Mouse (Mus musculus) intestine, embryonic 16.5 days (tissue): Measurements from ENCODE around the gene Hist2h2be. TPM values are rescaled to one million over a fixed set of nuclear protein-coding genes. Genes with fewer than 3 reads are reported as not detected.
"Not testable (repeated sequence)": the region's sequence is repeated elsewhere in the genome, so short reads cannot be mapped to it uniquely, and the experiment has no call there.

Source experiments
- ATAC-seq: fragments of 200-750 bp; cut with Nextera tagmentation; 2 replicates; pipeline ENCODE4 v1.8.0; 2017; ENCODE audit warnings: moderate TSS enrichment, moderate library complexity
- H3K27ac ChIP-seq: fragments of 300-500 bp; sonication (generic); 2 replicates; pipeline ENCODE4 v1.5.1; 2014; ENCODE audit warnings: mild to moderate bottlenecking, low read length
- H3K27me3 ChIP-seq: fragments of 300-500 bp; sonication (generic); replicated peaks from 2 replicates; pipeline ENCODE4 v1.6.1; 2014; ENCODE audit warnings: low read length, control low read depth, mixed read lengths; ENCODE audit not compliant: control insufficient read depth, insufficient read depth
- H3K36me3 ChIP-seq: fragments of 300-500 bp; sonication (generic); 2 replicates; pipeline ENCODE4 v1.6.1; 2014; ENCODE audit warnings: low read length, control low read depth; ENCODE audit not compliant: control insufficient read depth, insufficient read depth
- H3K4me1 ChIP-seq: fragments of 300-500 bp; sonication (generic); 2 replicates; pipeline ENCODE4 v1.6.1; 2014; ENCODE audit warnings: low read length, control low read depth, mixed read lengths; ENCODE audit not compliant: control insufficient read depth, insufficient read depth
- H3K4me2 ChIP-seq: fragments of 300-500 bp; sonication (generic); 2 replicates; pipeline ENCODE4 v1.6.1; 2014; ENCODE audit warnings: low read depth, low read length, control low read depth
- H3K4me3 ChIP-seq: fragments of 300-500 bp; sonication (generic); 2 replicates; pipeline ENCODE4 v1.5.1; 2014; ENCODE audit warnings: mild to moderate bottlenecking, low read length
- H3K9ac ChIP-seq: fragments of 300-500 bp; sonication (generic); 2 replicates; pipeline ENCODE4 v1.6.1; 2014; ENCODE audit warnings: low read depth, low read length
- H3K9me3 ChIP-seq: fragments of 300-500 bp; sonication (generic); 2 replicates; pipeline ENCODE4 v1.6.1; 2016; ENCODE audit warnings: low read length, control low read depth; ENCODE audit not compliant: control insufficient read depth
- WGBS: fragments of 180-500 bp; shearing (Covaris S2); extraction: QIAGEN DNeasy Blood & Tissue Kit; methylation state at CpG from one replicate; pipeline ENCODE4 v1.1.7; 2014; 5-methylcytosine and 5-hydroxymethylcytosine counted together
- polyA plus RNA-seq: library from polyadenylated mRNA; unstranded; fragments of >200 nt; fragmentation: Nextera tagmentation; extraction: Ambion mirVana; gene quantifications from 2 replicates; pipeline ENCODE4 v1.2.1, GENCODE M21; 2015

The Hist2h2be gene
- polyA plus RNA-seq, 1 experiment from 2014 or later: 6.7 TPM

GRCm38 (mm10) chr3:96235836-96236235, 14.9 kb downstream of the Hist2h2be start:
- no peak overlapping the region for H3K9ac ChIP-seq
- H3K4me1 ChIP-seq: peaks cover 11% of the 10 kb centered on the region
- H3K27ac ChIP-seq: no peak overlapping the region
- H3K36me3 ChIP-seq: no peaks in the 10 kb centered on the region
- H3K27me3 ChIP-seq: no peaks in the 10 kb centered on the region
- 46% methylated on average over 3 of the region's 3 CpGs for WGBS
- H3K9me3 ChIP-seq: no peaks in the 10 kb centered on the region
- no peak for ATAC-seq
- H3K4me3 ChIP-seq: no peak overlapping the region
- no peak overlapping the region for H3K4me2 ChIP-seq

- H3K9me3 ChIP-seq: no peaks in the 10 kb centered on the region
- H3K36me3 ChIP-seq: no peaks in the 10 kb centered on the region
- H3K4me3 ChIP-seq: peak overlapping the region; percentile 55
- H3K4me2 ChIP-seq: peak overlapping the region; percentile 71
- no peak for ATAC-seq
- no peaks in the 10 kb centered on the region for H3K27me3 ChIP-seq
- H3K27ac ChIP-seq: peak overlapping the region; percentile 72
- H3K9ac ChIP-seq: peak overlapping the region; percentile 65
- 74% methylated on average over 4 of the region's 4 CpGs for WGBS
- peaks cover 12% of the 10 kb centered on the region for H3K4me1 ChIP-seq
These were observed 16.0 kb downstream of the Hist2h2be start for GRCm38 (mm10) chr3:96236834-96237334.

- Histone ChIP-seq H3K27ac (peak overlapping the region; percentile 72), H3K36me3 (no peaks in the 10 kb centered on the region), H3K9me3 (no peaks in the 10 kb centered on the region), H3K4me1 (peaks cover 12% of the 10 kb centered on the region), H3K4me3 (peak overlapping the region; percentile 55), H3K27me3 (no peaks in the 10 kb centered on the region), H3K4me2 (peak overlapping the region; percentile 71), H3K9ac (peak overlapping the region; percentile 65)
- WGBS: 14% methylated on average over 7 of the region's 7 CpGs
- no peak for ATAC-seq
These were observed 16.5 kb downstream of the Hist2h2be start for GRCm38 (mm10) chr3:96237335-96237903.

- WGBS: 0% methylated on average over 12 of the region's 12 CpGs
- Histone ChIP-seq H3K9me3 (no peaks in the 10 kb centered on the region), H3K27ac (peak overlapping the region; percentile 72), H3K4me3 (peak overlapping the region; percentile 55), H3K4me2 (peak overlapping the region; percentile 71), H3K4me1 (peaks cover 12% of the 10 kb centered on the region), H3K9ac (peak overlapping the region; percentile 65), H3K36me3 (no peaks in the 10 kb centered on the region), H3K27me3 (no peaks in the 10 kb centered on the region)
- ATAC-seq: no peak
These were observed 17.1 kb downstream of the Hist2h2be start for GRCm38 (mm10) chr3:96237904-96238511.

- 0% methylated on average over 18 of the region's 68 CpGs for WGBS
- ATAC-seq: peak; percentile 92
- H3K27me3 ChIP-seq, H3K36me3 ChIP-seq, H3K9me3 ChIP-seq: not testable (repeated sequence)
- H3K4me1 ChIP-seq: peaks cover 18% of the 10 kb centered on the region
- H3K9ac ChIP-seq: peak within 1 kb of the TSS; percentile 65
- H3K4me2 ChIP-seq: peak within 1 kb of the TSS; percentile 71
- peak within 1 kb of the TSS; percentile 72 for H3K27ac ChIP-seq
- peak within 1 kb of the TSS; percentile 55 for H3K4me3 ChIP-seq
These were observed 18.3 kb downstream of the Hist2h2be start, which contains the start of gene Hist2h3c2 for GRCm38 (mm10) chr3:96238954-96239793. Hist2h3c2 (minus strand) TSS chr3:96239127.

GRCm38 (mm10) chr3:96239949-96240798, 19.3 kb downstream of the Hist2h2be start, which contains the start of gene Hist2h2aa2:
Hist2h2aa2 (minus strand) TSS chr3:96240276.
- 6% methylated on average over 18 of the region's 85 CpGs for WGBS
- H3K4me2 ChIP-seq: peak within 1 kb of the TSS; percentile 43
- peak within 1 kb of the TSS; percentile 59 for H3K9ac ChIP-seq
- peak within 1 kb of the TSS; percentile 31 for H3K4me3 ChIP-seq
- H3K27ac ChIP-seq: peak within 1 kb of the TSS; percentile 84
- not testable (repeated sequence) for H3K27me3 ChIP-seq, H3K36me3 ChIP-seq, H3K9me3 ChIP-seq
- H3K4me1 ChIP-seq: peaks cover 21% of the 10 kb centered on the region
- peak; percentile 82 for ATAC-seq

- WGBS: 78% methylated on average over 9 of the region's 9 CpGs
- no peak overlapping the region; the same call in 1 of the 2 replicates for H3K4me3 ChIP-seq
- H3K9ac ChIP-seq: peak overlapping the region; percentile 59
These were observed 19.9 kb downstream of the Hist2h2be start for GRCm38 (mm10) chr3:96240799-96241197.

GRCm38 (mm10) chr3:96243921-96244572, 23.1 kb downstream of the Hist2h2be start:
- Histone ChIP-seq H3K4me1 (peaks cover 21% of the 10 kb centered on the region), H3K9me3 (no peaks in the 10 kb centered on the region), H3K4me3 (no peak overlapping the region), H3K4me2 (peak overlapping the region; percentile 40), H3K9ac (peak overlapping the region; percentile 65; the same call in 1 of the 2 replicates), H3K27me3 (no peaks in the 10 kb centered on the region), H3K27ac (peak overlapping the region; percentile 84), H3K36me3 (no peaks in the 10 kb centered on the region)
- no peak for ATAC-seq
- 68% methylated on average over 7 of the region's 7 CpGs for WGBS

More at GRCm38 (mm10) chr3:96240799-96241197, 19.9 kb downstream of the Hist2h2be start:
- ATAC-seq: no peak
- Histone ChIP-seq H3K36me3 (no peaks in the 10 kb centered on the region), H3K27ac (peak overlapping the region; percentile 84), H3K9me3 (no peaks in the 10 kb centered on the region), H3K4me2 (peak overlapping the region; percentile 43), H3K4me1 (peaks cover 21% of the 10 kb centered on the region), H3K27me3 (no peaks in the 10 kb centered on the region)
